Mouse (Mus musculus): Measurements from ENCODE around the gene Ezh1. TPM values are rescaled to one million over a fixed set of nuclear protein-coding genes. Genes with fewer than 3 reads are reported as not detected.

Gene Ezh1
- total RNA-seq, 4 experiments from 2014 or later, result 39.9 to 59.3 (median 47.7) TPM

DNA sequence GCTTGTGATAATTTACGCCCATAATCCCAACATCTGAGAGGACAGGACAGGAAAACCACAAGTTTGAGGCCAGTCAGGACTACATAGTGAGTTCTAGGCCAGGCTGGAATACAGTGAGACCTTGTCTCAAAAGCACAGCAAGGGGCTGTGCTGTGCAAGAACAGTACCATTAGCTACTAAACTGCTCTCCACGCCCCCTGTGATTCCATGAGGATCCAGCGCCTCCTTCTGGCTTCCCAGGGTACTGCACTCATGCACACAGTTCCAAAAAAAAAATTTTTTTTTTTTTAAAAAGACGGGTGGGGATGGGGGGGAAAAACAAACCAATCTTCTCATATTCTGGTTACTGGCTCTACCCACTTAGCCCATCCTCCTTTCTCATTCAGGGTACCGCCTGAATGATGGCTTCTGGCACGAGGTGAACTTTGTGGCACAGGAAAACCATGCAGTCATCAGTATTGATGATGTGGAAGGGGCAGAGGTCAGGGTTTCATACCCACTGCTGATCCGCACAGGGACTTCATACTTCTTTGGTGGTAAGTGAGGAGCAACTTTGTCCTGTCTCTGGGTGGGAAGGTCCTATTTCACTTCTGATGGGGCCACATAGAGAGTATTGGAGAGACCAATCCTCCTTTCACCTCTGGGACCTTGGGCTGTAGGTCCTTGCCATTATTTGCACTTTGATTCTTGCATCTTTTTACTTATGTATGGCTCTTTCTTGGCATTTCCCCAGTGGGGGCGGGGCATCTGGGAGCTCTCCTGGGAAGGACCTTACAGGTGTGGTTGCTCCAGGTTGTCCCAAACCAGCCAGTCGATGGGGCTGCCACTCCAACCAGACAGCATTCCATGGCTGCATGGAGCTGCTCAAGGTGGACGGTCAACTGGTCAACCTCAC, 45.2 kb downstream of the Ezh1 start:
- no peak for DNase-seq

DNA sequence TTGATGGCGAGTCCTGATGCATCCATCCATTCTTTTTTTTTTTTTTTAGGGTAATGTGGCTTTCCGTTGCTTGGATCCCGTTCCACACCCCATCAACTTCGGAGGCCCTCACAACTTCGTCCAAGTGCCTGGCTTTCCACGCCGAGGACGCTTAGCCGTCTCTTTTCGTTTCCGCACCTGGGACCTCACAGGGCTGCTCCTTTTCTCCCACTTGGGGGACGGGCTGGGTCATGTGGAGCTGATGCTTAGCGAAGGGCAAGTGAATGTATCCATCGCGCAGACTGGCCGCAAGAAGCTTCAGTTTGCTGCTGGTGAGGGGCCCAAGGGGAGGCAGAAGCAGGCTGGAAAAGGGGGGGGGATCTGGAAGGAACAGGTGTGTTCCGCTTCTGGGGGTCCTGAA, 46.0 kb downstream of the Ezh1 start:
- DNase-seq, result no peak

GRCm38 (mm10) chr11:101179306-101179705, 47.0 kb downstream of the Ezh1 start:
- DNase-seq, result no peak

DNA sequence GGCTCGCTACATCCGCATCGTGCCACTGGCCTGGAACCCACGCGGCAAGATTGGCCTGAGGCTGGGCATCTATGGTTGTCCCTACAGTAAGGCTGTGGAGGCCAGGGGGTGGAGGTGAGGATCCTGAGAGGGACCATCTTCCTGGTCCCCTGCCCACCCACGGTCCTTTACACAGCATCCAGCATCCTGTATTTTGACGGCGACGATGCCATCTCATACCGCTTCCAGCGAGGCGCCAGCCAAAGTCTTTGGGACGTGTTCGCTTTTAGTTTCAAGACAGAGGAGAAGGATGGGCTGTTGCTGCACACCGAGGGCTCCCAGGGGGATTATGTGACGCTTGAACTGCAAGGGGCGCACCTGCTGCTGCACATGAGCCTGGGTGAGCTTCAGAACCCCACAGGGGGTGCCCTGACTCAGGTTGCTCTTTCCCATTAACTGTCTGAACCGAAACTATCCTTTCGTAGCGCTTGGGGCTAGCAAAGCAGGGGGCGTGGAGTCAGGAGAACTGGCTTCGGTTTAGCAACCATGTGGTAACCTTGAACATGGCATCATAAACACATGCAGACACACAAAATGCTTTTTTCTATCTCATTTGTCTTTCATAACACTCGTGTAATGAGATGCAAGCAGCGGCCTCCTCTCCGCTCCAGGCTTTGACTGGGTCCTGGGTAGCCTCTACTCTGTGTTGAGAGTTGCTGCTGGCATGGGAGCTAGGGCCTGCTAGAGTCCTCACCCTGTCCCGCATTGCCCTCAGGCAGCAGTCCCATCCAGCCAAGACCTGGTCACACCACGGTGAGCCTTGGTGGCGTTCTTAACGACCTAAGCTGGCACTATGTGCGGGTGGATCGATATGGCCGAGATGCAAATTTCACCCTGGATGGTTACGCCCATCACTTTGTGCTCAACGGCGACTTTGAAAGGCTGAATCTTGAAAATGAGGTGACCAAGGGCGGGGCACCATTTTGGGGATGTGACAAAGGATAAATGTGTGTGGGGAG, 47.9 kb downstream of the Ezh1 start:
- no peak for DNase-seq

DNA sequence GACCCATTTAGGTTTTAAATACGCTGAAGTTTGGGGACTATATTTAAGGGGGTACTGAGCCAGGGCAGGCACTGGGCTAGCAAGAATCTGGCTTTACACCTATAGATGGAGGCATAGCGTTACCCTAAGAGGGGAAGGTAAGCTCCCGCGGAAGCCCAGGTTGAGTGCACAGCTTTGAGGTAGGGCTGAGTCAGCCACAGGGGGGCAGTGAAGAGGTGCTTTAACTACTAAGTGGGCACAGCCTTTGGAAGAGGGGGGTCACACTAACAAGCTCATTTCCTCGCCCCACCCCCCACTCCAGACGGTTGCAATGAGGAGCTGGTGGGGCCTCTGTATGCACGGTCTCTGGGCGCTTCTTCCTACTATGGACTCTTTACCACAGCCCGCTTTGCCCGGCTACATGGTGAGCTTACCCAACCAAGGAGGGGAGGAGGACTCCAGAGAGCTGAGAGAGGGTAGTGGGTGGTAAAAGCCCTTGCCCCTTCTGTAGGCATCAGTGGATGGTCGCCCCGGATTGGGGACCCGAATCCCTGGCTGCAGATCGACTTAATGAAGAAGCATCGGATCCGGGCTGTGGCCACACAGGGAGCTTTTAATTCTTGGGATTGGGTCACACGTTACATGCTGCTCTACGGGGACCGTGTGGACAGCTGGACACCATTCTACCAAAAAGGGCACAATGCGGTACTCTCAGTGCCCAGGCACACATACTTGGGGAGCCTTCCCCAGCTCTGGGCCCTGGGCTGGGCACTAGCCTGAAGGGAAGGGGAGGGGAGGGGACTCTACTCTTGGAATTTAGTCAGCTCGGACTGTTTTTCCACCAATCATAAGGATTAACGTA, 49.1 kb downstream of the Ezh1 start:
- DNase-seq, result no peak

GRCm38 (mm10) chr11:101176117-101176691, 50.1 kb downstream of the Ezh1 start:
- DNase-seq, result no peak

DNA sequence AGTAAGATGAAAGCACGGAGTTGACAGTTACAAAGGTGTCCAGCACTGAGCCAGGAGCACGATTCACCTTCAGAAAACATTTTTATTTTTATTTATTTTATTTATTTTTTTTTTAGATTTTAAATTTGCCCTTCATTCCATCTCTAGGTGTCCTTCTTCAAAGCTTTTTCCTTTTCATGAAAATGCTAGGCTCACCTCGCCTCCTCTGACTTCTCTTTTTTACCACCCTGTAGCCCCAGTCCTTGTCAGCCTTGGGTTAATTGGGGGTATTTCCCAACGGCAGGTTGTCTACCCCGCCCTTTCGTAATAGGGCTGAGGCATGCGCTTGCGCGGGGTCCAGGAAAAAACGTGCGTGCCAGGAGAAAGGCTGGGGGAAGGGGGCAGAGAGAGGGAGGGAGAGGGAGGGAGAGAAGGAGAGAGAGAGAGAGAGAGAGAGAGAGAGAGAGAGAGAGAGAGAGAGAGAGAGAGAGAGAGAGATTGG, 50.6 kb downstream of the Ezh1 start:
- DNase-seq, result no peak

DNA sequence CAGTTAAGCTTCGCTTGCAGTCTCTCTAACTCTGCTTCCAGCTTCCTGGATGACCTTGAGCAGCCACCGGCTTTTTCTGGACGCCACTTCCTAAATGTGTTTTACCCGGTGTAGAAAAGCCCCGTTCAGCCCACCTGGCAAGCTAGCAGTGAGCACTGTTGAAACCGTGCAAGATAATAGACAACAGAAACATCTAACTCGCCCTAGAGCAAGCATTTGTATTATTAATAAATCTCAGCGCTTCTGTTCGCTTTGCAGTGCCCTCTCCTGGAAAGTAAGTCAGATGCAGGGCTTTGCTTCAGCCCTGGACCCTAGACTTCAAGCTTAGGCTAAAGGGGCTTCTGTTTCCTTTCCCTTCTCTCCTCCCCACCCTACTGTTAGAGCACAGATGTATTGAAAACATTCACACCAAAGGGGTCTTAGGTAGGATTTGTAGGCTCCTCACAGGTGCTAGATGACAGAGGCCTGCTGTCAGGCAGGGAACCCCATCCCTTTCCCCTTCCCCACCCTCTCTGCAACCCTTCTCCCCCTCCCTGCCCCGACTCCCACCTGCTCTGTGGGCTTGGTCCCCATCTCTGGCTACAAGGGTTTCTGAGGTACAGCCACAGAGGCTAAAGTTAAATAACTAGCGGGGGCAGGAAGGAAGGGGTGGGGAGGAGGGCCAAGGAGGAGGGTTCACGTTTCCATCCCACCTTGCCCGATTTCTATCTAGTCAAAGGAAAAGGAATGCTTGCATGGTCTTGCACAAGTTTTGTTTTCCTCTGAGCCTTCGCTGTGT, 51.2 kb downstream of the Ezh1 start, which contains the start of gene Ccr10:
Ccr10 (minus strand) TSS at position 593 of the 778 bp plus-strand sequence.
- DNase-seq, result no peak

- no peak for DNase-seq
These were observed 51.9 kb downstream of the Ezh1 start for GRCm38 (mm10) chr11:101174389-101174745.

GRCm38 (mm10) chr11:101173631-101174388, 52.5 kb downstream of the Ezh1 start:
- DNase-seq, result peak; percentile 76

- no peak for DNase-seq
These were observed 53.2 kb downstream of the Ezh1 start for GRCm38 (mm10) chr11:101173112-101173511.

- no peak for DNase-seq
These were observed 53.8 kb downstream of the Ezh1 start for GRCm38 (mm10) chr11:101172434-101172815.

- DNase-seq, result peak; percentile 64
These were observed 54.4 kb downstream of the Ezh1 start for GRCm38 (mm10) chr11:101171721-101172433.

- peak; percentile 98 for DNase-seq
These were observed 55.3 kb downstream of the Ezh1 start, which contains the start of gene Plekhh3 for GRCm38 (mm10) chr11:101170811-101171610. Plekhh3 (minus strand) TSS chr11:101171351.

DNA sequence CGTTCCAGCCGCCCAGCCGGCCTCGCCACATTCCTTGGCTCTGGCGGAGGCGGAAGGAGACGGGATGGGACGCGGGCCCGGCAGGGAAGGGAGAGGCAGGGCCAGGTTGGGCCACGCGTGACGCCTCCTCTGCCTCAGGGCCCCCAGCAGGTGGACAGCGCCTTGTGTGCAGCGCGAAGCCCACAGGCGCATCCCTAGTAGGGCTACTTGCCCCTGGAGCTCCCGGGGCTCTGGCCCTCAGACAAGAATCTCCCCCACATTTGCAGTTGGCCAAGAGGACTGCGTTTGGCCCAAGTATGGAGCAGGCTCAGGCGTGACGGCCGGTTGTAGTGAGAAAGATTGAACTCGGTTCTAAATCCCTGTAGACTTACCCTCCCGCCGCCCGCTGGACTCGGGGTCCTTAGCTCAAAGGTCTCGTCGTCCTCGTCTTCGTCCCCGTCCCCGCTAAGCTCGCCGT, 55.9 kb downstream of the Ezh1 start, which contains the start of gene Cntnap1:
Cntnap1 (plus strand) TSS at position 170 of the 457 bp plus-strand sequence.
- DNase-seq, result no peak

GRCm38 (mm10) chr11:101169301-101170107, 56.8 kb downstream of the Ezh1 start:
- DNase-seq, result no peak

GRCm38 (mm10) chr11:101168301-101168980, 57.8 kb downstream of the Ezh1 start:
- no peak for DNase-seq
